15 mouse cellular contexts compared by ENCODE assay signal in genomic region chr7:29462178-29462577, GRCm38 (mm10). TPM values are rescaled to one million over a fixed set of nuclear protein-coding genes. Genes with fewer than 3 reads are reported as not detected.
DNase-seq lines count a peak whose midpoint lies in the region; ATAC-seq and TF ChIP-seq lines count a peak whose summit lies in the region.
"Had no signal": no experiment of that assay in that cellular context is flagged by ENCODE, and none has a peak within 500 bp of the region (broad histone marks: within the 10 kb centered on the region; RNA-seq: fewer than 3 reads in every experiment).

No protein-coding gene starts in this region.

- no peaks in the 10 kb centered on the region for H3K27me3 ChIP-seq in forebrain, postnatal 0 days (ENCODE audit: insufficient read depth, low read length)
- no peaks in the 10 kb centered on the region for H3K27me3 ChIP-seq in forebrain, embryonic 11.5 days (ENCODE audit: control insufficient read depth, insufficient read depth, low read length)
- no peaks in the 10 kb centered on the region for H3K27me3 ChIP-seq in stomach, embryonic 15.5 days (replicated peaks)
- H3K27me3 ChIP-seq in stomach, postnatal 0 days (ENCODE audit: control insufficient read depth, insufficient read depth, low read length): no peaks in the 10 kb centered on the region
- H3K27me3 ChIP-seq: forebrain, embryonic 12.5 days had no signal

- no peaks in the 10 kb centered on the region for H3K36me3 ChIP-seq in forebrain, postnatal 0 days (ENCODE audit: insufficient read depth)
- H3K36me3 ChIP-seq in forebrain, embryonic 11.5 days (ENCODE audit: control insufficient read depth, insufficient read depth, low read length): no peaks in the 10 kb centered on the region
- no peaks in the 10 kb centered on the region for H3K36me3 ChIP-seq in stomach, embryonic 15.5 days
- H3K36me3 ChIP-seq in stomach, postnatal 0 days (ENCODE audit: control insufficient read depth, insufficient read depth, low read length): no peaks in the 10 kb centered on the region
- H3K36me3 ChIP-seq: forebrain, embryonic 12.5 days; heart, embryonic 13.5 days had no signal

- 70% methylated on average over 5 of the region's 5 CpGs for WGBS in forebrain, postnatal 0 days
- 90% methylated on average over 5 of the region's 5 CpGs for WGBS in forebrain, embryonic 11.5 days
- WGBS in stomach, embryonic 15.5 days: 76% methylated on average over 5 of the region's 5 CpGs
- WGBS in stomach, postnatal 0 days: 51% methylated on average over 5 of the region's 5 CpGs

- peak overlapping the region; percentile 9; the same call in 1 of the 2 replicates for H3K27ac ChIP-seq in forebrain, postnatal 0 days (ENCODE audit: low read depth, low read length)
- H3K27ac ChIP-seq in forebrain, embryonic 11.5 days (ENCODE audit: low read depth, low read length): no peak overlapping the region
- H3K27ac ChIP-seq in stomach, embryonic 15.5 days: peak overlapping the region; percentile 60
- H3K27ac ChIP-seq in stomach, postnatal 0 days (replicated peaks): no peak overlapping the region
- H3K27ac ChIP-seq: forebrain, embryonic 12.5 days; heart, embryonic 13.5 days had no signal

- intact Hi-C loops in heart, postnatal 36 days (cut with DNase I): no loop called here

- no peak overlapping the region for H3K4me3 ChIP-seq in forebrain, postnatal 0 days (ENCODE audit: low read depth, low read length)
- H3K4me3 ChIP-seq in forebrain, embryonic 11.5 days (ENCODE audit: low read depth, low read length): no peak overlapping the region
- no peak overlapping the region for H3K4me3 ChIP-seq in stomach, embryonic 15.5 days (replicated peaks)
- no peak overlapping the region for H3K4me3 ChIP-seq in stomach, postnatal 0 days (ENCODE audit: low read depth, low read length)
- H3K4me3 ChIP-seq: forebrain, embryonic 12.5 days; heart, embryonic 13.5 days had no signal

- no peaks in the 10 kb centered on the region for H3K9me3 ChIP-seq in forebrain, postnatal 0 days (ENCODE audit: low read length)
- H3K9me3 ChIP-seq in forebrain, embryonic 11.5 days (ENCODE audit: control insufficient read depth, low read length): no peaks in the 10 kb centered on the region
- no peaks in the 10 kb centered on the region for H3K9me3 ChIP-seq in stomach, embryonic 15.5 days
- H3K9me3 ChIP-seq in stomach, postnatal 0 days (ENCODE audit: control insufficient read depth, low read length): no peaks in the 10 kb centered on the region
- H3K9me3 ChIP-seq: forebrain, embryonic 12.5 days had no signal

- no peak for TF ChIP-seq EP300 in stomach, postnatal 0 days (optimal IDR thresholded peaks at IDR 0.05)

- no peaks in the 10 kb centered on the region for H3K4me1 ChIP-seq in forebrain, postnatal 0 days (ENCODE audit: insufficient read depth)
- H3K4me1 ChIP-seq in forebrain, embryonic 11.5 days (replicated peaks; ENCODE audit: control insufficient read depth, insufficient read depth, low read length): 0 out of 2 replicates have a peak, but pooled peaks cover 2% of the 10 kb centered on the region
- H3K4me1 ChIP-seq in stomach, embryonic 15.5 days: peaks cover 27% of the 10 kb centered on the region
- H3K4me1 ChIP-seq in stomach, postnatal 0 days (replicated peaks; ENCODE audit: control insufficient read depth, insufficient read depth): peaks cover 5% of the 10 kb centered on the region; the same call in 1 of the 2 replicates

- no peak overlapping the region for H3K4me2 ChIP-seq in forebrain, postnatal 0 days (ENCODE audit: low read depth)
- H3K4me2 ChIP-seq in forebrain, embryonic 11.5 days (ENCODE audit: low read depth, low read length, severe bottlenecking): no peak overlapping the region
- H3K4me2 ChIP-seq in stomach, embryonic 15.5 days: no peak overlapping the region
- no peak overlapping the region for H3K4me2 ChIP-seq in stomach, postnatal 0 days (replicated peaks; ENCODE audit: low read depth)
- H3K4me2 ChIP-seq: forebrain, embryonic 12.5 days; heart, embryonic 13.5 days had no signal

- H3K9ac ChIP-seq in forebrain, postnatal 0 days: no peak overlapping the region
- H3K9ac ChIP-seq in forebrain, embryonic 11.5 days (ENCODE audit: low read length): no peak overlapping the region
- H3K9ac ChIP-seq in stomach, embryonic 15.5 days: no peak overlapping the region
- no peak overlapping the region for H3K9ac ChIP-seq in stomach, postnatal 0 days (ENCODE audit: low read length)
- H3K9ac ChIP-seq: forebrain, embryonic 12.5 days; heart, embryonic 13.5 days had no signal

- peak; percentile 38 for DNase-seq in forebrain, postnatal 0 days
- DNase-seq in forebrain, embryonic 11.5 days (ENCODE audit: low spot score): no peak
- peak; percentile 34 to 53 for DNase-seq in left cerebral cortex, adult 18-20 months (ENCODE audit: low spot score in 2 of 2)
- no peak for DNase-seq in left cerebral cortex, adult 9 months (ENCODE audit: low spot score in 2 of 2)
- DNase-seq in stomach, postnatal 0 days (ENCODE audit: low spot score): no peak
- no peak for DNase-seq in urinary bladder, postnatal 4 days (ENCODE audit: low spot score in 2 of 2)
- DNase-seq in heart, postnatal 36 days: no peak
- DNase-seq: adrenal gland, postnatal 14 days; cerebellum, postnatal 10 days; gastrocnemius, postnatal 14 days; kidney, adult 8-10 months; thymus, postnatal 25 days had no signal

- TF ChIP-seq CTCF in forebrain, postnatal 0 days (IDR thresholded peaks at IDR 0.05; ENCODE audit: low read depth): no peak
- no peak for TF ChIP-seq CTCF in stomach, postnatal 0 days (IDR thresholded peaks at IDR 0.05; ENCODE audit: low read depth)

- ATAC-seq in forebrain, postnatal 0 days: peak; percentile 36; the same call in 1 of the 2 replicates
- ATAC-seq in forebrain, embryonic 11.5 days (replicated peaks; ENCODE audit: low FRiP score): no peak
- ATAC-seq in stomach, embryonic 15.5 days (ENCODE audit: insufficient read depth, low FRiP score, low read depth): no peak
- no peak for ATAC-seq in stomach, postnatal 0 days (ENCODE audit: low FRiP score, low TSS enrichment)

RNA-seq across cellular contexts. Expression of gene Sipa1l3, which starts 56.3 kb away (rescaled TPM):
- 26.6 and 44.1 TPM in 2 replicates for total RNA-seq in forebrain, postnatal 0 days (2014; rRNA removed)
- polyA plus RNA-seq in forebrain, postnatal 0 days (2015; fragmentation: Nextera tagmentation; extraction: Ambion mirVana): 5.7 and 12.1 TPM in 2 replicates
- polyA plus RNA-seq in forebrain, embryonic 11.5 days (2014; fragmentation: Nextera tagmentation; extraction: Ambion mirVana): 12.2 and 15.9 TPM in 2 replicates
- total RNA-seq in left cerebral cortex, adult 18-20 months (2021): 10 to 100 TPM; 54.7 to 54.9 TPM
- 22.0 and 31.3 TPM in 2 replicates for polyA plus RNA-seq in stomach, embryonic 15.5 days (2015; fragmentation: Nextera tagmentation; extraction: Ambion mirVana)
- polyA plus RNA-seq in stomach, postnatal 0 days (2015; fragmentation: Nextera tagmentation; extraction: Ambion mirVana): 9.7 TPM in 2 replicates
- total RNA-seq in heart, postnatal 36 days (2021): 1 to 10 TPM; 8.4 to 9.7 TPM

Comparison
In these comparisons a context has a peak if more than half of its experiments do, and no peak if none do; other contexts are left out.
1. DNase-seq: peak in forebrain, postnatal 0 days (single experiment) and left cerebral cortex, adult 18-20 months (2 of 2); none in forebrain, embryonic 11.5 days (single experiment), left cerebral cortex, adult 9 months (0 of 2), stomach, postnatal 0 days (single experiment), urinary bladder, postnatal 4 days (0 of 2) and heart, postnatal 36 days (0 of 2).
2. H3K27ac ChIP-seq: peak in forebrain, postnatal 0 days (single experiment) and stomach, embryonic 15.5 days (single experiment); none in forebrain, embryonic 11.5 days (single experiment) and stomach, postnatal 0 days (single experiment).